ENCODE assay signal across 8 mouse cellular contexts in the genomic region with DNA sequence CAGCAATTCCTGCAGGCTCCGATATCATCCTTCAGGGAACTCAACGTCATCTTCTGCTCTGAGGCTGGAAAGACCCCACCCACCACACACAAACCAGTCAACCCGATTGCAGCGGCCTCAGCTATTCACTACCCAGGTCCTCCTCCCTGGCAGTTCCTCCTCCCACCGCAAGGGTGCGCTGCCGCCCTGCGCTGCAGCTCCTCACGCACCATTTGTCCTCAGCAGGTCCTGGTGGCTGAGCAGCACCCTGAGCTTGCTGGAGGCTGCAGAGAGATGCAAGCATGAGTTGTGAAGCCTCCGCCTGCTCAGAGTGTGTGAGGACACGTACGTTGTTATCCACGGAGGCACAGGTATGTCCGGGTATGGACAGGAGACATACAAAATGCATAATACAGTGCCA. TPM values are rescaled to one million over a fixed set of nuclear protein-coding genes. Genes with fewer than 3 reads are reported as not detected.
DNase-seq lines count a peak whose midpoint lies in the region; ATAC-seq and TF ChIP-seq lines count a peak whose summit lies in the region.
"Had no signal": no experiment of that assay in that cellular context is flagged by ENCODE, and none has a peak within 500 bp of the region (broad histone marks: within the 10 kb centered on the region; RNA-seq: fewer than 3 reads in every experiment).

No protein-coding gene starts in this region.

- DNase-seq in R1 (ENCODE audit: low read depth, low spot score) = peak; percentile 77
- DNase-seq in cerebellum, adult 11-12 months = peak; percentile 38
- peak; percentile 46 for DNase-seq in left cerebral cortex, adult 11 months (ENCODE audit: low spot score)

- no peak overlapping the region for H3K4me2 ChIP-seq in hindbrain, embryonic 12.5 days (replicated peaks)

- TF ChIP-seq CTCF in small intestine, adult 2 months (IDR thresholded peaks at IDR 0.05; ENCODE audit: extremely low read depth, insufficient read length, insufficient replicate concordance, low read depth, low read length) = peak; percentile 92

- no peak overlapping the region for H3K9ac ChIP-seq in hindbrain, embryonic 12.5 days

- H3K9me3 ChIP-seq in hindbrain, embryonic 12.5 days (replicated peaks) = no peaks in the 10 kb centered on the region

- ATAC-seq in frontal cortex, adult (ENCODE audit: low TSS enrichment) = peak; percentile 91
- ATAC-seq in hindbrain, embryonic 12.5 days (ENCODE audit: low FRiP score) = peak; percentile 26; the same call in 1 of the 2 replicates
- peak; percentile 100 for ATAC-seq in megakaryocyte progenitor cell, adult 5-6 weeks (replicated peaks; ENCODE audit: poor library complexity)

- no peaks in the 10 kb centered on the region for H3K4me1 ChIP-seq in hindbrain, embryonic 12.5 days
- no peaks in the 10 kb centered on the region for H3K4me1 ChIP-seq in small intestine, adult 2 months (ENCODE audit: control insufficient read depth, insufficient read depth, insufficient read length, low read length)

- H3K27me3 ChIP-seq in hindbrain, embryonic 12.5 days = no peaks in the 10 kb centered on the region
- H3K27me3 ChIP-seq in small intestine, adult 2 months (ENCODE audit: control insufficient read depth, insufficient read depth, low read length) = no peaks in the 10 kb centered on the region

- no peaks in the 10 kb centered on the region for H3K36me3 ChIP-seq in hindbrain, embryonic 12.5 days
- no peaks in the 10 kb centered on the region for H3K36me3 ChIP-seq in small intestine, adult 2 months (ENCODE audit: control insufficient read depth, insufficient read depth, low read length)

- no peak overlapping the region for H3K27ac ChIP-seq in hindbrain, embryonic 12.5 days
- H3K27ac ChIP-seq in small intestine, adult 2 months (ENCODE audit: insufficient read depth, low read depth, low read length) = no peak overlapping the region

- WGBS in hindbrain, embryonic 12.5 days = 17% methylated on average over 14 of the region's 14 CpGs
- WGBS in small intestine, adult 2 months = 15% methylated on average over 14 of the region's 14 CpGs

- no peak overlapping the region for H3K4me3 ChIP-seq in hindbrain, embryonic 12.5 days
- no peak overlapping the region for H3K4me3 ChIP-seq in small intestine, adult 2 months (ENCODE audit: low read depth, low read length)
- H3K4me3 ChIP-seq: myocyte had no signal

- no peak for TF ChIP-seq POLR2A in small intestine, adult 2 months (IDR thresholded peaks at IDR 0.05; ENCODE audit: low read depth, low read length)

RNA-seq across cellular contexts. Expression of a gene that starts 1.9 kb away (rescaled TPM):
- polyA plus RNA-seq in hindbrain, embryonic 12.5 days (2016; fragmentation: Nextera tagmentation; extraction: Ambion mirVana) = 0.17 TPM in 1 of 2 replicates, not detected in the other
- not detected in 2 replicates for total RNA-seq in megakaryocyte progenitor cell, adult 5-6 weeks (2015)
- not detected in 2 replicates for total RNA-seq in megakaryocyte progenitor cell, adult 5-6 weeks (2017)
- 0.11 TPM in 1 of 2 replicates, not detected in the other for polyA plus RNA-seq in small intestine, adult 2 months (2012; rRNA removed)
- polyA plus RNA-seq: myocyte had no signal

RNA-seq across cellular contexts. Expression of a gene that starts 24.6 kb away (rescaled TPM):
- 0.37 and 0.60 TPM in 2 replicates for polyA plus RNA-seq in hindbrain, embryonic 12.5 days (2016; fragmentation: Nextera tagmentation; extraction: Ambion mirVana)
- total RNA-seq in megakaryocyte progenitor cell, adult 5-6 weeks (2015) = not detected in 2 replicates
- total RNA-seq in megakaryocyte progenitor cell, adult 5-6 weeks (2017) = not detected in 2 replicates
- polyA plus RNA-seq in small intestine, adult 2 months (2012; rRNA removed) = 1.0 and 4.4 TPM in 2 replicates

RNA-seq across cellular contexts. Expression of a gene that starts 30.2 kb away (rescaled TPM):
- polyA plus RNA-seq in hindbrain, embryonic 12.5 days (2016; fragmentation: Nextera tagmentation; extraction: Ambion mirVana) = not detected in 2 replicates
- 0.35 and 2.1 TPM in 2 replicates for total RNA-seq in megakaryocyte progenitor cell, adult 5-6 weeks (2015)
- total RNA-seq in megakaryocyte progenitor cell, adult 5-6 weeks (2017) = 0.37 and 0.84 TPM in 2 replicates
- polyA plus RNA-seq in small intestine, adult 2 months (2012; rRNA removed) = 0.46 and 0.91 TPM in 2 replicates
- polyA plus RNA-seq: myocyte had no signal

RNA-seq across cellular contexts. Expression of a gene that starts 42.5 kb away (rescaled TPM):
- 43.3 and 46.3 TPM in 2 replicates for polyA plus RNA-seq in hindbrain, embryonic 12.5 days (2016; fragmentation: Nextera tagmentation; extraction: Ambion mirVana)
- 19.6 and 22.8 TPM in 2 replicates for total RNA-seq in megakaryocyte progenitor cell, adult 5-6 weeks (2015)
- 37.7 and 38.5 TPM in 2 replicates for total RNA-seq in megakaryocyte progenitor cell, adult 5-6 weeks (2017)
- polyA plus RNA-seq in small intestine, adult 2 months (2012; rRNA removed) = 17.9 and 32.1 TPM in 2 replicates

RNA-seq across cellular contexts. Expression of a gene that starts 46.4 kb away (rescaled TPM):
- polyA plus RNA-seq in hindbrain, embryonic 12.5 days (2016; fragmentation: Nextera tagmentation; extraction: Ambion mirVana) = 5.3 and 8.4 TPM in 2 replicates
- total RNA-seq in megakaryocyte progenitor cell, adult 5-6 weeks (2015) = 22.6 and 25.4 TPM in 2 replicates
- total RNA-seq in megakaryocyte progenitor cell, adult 5-6 weeks (2017) = 10.5 and 15.2 TPM in 2 replicates
- polyA plus RNA-seq in small intestine, adult 2 months (2012; rRNA removed) = 1.6 TPM in 1 of 2 replicates, not detected in the other

Comparison
In these comparisons a context has a peak if more than half of its experiments do, and no peak if none do; other contexts are left out.
1. ATAC-seq: peak in every context shown above with its lines; median percentile 100 in megakaryocyte progenitor cell, adult 5-6 weeks; 91 in frontal cortex, adult; 26 in hindbrain, embryonic 12.5 days.